Mouse (Mus musculus) ovary, adult 18-20 months (tissue): Measurements from ENCODE around the gene Mef2c.

ENCODE experiments used
- DNase-seq: peaks from one replicate; pipeline ENCODE4 v3.0.0; 2022; ENCODE audit warnings: low spot score, mixed read lengths

Gene Mef2c

DNA sequence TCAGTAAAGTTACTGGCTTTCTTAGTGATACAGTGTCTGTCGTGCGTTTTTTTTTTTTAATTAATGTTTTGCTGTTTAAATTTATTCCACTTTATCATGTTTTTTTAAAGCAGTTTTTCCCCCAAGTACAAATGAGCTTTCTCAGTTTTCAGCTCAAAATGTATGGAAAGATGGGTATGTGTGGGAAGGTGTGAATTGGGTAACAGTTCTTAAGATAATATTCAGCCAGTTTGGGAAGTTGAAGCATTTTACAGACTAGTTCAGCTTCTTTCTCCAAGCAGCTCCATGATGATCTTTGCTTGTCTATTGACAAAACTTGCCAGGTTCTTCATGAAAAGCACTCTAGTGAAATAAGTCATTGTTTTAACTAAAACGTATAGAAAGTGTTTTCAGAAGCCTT lies 163.2 kb downstream of the Mef2c start:
- DNase-seq: no peak

DNA sequence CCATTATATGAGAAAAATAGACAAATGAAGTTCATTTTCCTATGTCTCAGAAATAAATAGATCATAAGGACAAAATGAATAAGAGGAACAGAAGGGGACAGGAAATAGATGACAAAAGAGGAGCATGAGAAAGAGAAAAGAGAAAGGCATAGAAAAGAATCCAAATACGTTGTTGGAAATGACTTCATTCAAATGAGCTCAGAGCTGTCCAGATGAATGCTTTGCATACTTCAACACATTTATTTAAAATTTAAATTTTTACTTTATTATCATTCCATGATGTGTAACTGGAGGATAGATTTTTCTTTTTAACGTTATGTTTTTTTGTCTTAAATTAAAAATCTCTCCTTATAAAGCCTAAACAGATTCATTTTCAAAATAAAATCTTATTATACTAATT lies 203.8 kb downstream of the Mef2c start:
- DNase-seq: no peak

DNA sequence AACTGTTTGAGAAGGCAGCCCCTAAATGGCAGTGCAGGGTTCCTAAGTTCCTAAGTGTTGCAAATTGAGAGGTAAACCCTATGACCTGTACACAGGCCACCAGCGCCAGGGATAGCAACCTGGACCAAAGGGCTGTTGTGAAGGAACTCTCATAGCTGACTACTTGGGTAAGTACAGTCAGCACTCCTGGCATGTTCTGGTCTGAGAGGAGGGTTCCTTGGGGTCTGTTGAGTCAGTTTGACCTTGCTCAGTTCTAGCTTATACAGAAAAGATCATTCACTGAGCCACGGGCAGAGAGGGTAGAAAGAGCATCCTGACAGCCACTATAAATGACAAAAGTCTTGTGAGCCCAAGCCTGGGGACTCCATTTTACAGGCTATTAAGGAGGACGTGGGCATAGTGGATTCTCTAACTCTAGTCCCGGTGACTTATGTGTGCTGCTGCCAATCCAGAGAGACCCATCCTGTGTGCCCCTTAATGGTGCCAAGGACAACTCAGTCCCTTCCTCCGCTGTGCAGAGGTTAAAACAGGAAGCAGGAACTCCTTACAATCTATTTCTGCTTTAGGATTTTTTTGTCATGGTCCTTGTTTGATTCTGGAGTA lies 209.0 kb downstream of the Mef2c start:
- no peak for DNase-seq

DNA sequence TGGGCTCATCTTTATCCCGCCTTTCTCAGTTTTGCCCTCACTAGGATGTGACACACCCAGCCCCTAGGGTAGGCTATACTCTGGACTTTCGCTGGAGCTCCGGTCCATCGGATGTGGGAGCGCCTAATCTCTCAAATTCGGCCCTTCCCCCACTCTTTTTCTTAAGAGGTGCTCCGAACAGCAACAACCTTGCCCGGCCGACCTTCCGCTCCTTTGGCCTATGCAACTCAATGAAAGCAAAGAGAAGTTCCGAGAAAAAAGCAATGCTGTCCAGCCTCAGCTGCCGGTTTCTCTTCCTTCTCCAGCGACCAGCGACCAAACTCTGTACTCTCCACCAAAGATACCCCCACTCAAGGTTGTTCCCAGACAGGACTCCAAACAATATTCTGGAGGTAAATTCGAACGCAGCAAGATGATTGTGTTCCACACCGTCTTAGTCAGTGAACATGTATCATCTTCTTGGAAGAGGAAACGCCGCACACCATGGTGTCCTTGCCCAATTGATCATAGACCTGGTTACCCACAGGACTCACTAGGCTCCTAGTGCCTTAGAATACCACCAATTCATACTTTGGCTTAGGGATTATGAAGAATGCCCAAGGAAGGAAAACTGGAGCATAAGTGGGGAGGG lies 209.9 kb downstream of the Mef2c start:
- no peak for DNase-seq

DNA sequence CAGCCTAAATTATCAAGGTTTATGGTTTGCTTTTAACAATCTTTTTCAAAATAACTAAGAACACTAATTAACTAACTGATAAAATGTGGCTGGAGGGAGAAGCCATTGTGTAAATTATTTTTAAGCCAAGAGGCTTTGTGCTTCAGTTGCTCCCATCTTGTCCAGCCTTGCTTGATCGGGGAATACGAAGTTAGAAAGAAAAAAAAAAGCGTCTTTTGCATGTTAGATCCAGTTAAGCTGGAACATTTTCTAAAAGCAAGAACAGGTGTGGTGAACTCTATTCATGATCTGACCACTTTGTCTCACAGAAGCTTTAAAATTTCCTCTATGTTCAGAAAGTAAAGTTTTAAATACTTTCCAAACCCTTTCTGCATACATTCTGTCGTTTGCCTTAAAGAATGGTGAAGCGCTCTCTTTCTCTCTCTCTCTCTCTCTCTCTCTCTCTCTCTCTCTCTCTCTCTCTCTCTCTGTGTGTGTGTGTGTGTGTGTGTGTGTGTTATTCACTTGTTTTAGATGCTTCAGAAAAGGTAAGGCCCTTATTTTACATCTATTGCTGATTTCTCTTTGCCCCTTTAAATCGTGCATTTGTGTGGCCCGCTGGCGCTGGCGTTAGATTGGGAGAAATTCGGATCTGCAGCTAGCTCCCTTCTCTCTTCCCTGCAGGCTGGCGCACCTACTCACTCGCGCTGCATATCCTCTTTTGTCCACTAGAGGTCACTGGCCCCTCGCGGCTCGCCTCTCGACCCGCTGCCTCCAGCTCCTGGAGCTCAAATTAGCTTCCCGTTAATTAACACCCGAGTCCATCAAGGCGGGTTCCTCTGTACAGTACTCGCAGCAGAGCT lies 210.9 kb downstream of the Mef2c start:
- peak; percentile 39 for DNase-seq

DNA sequence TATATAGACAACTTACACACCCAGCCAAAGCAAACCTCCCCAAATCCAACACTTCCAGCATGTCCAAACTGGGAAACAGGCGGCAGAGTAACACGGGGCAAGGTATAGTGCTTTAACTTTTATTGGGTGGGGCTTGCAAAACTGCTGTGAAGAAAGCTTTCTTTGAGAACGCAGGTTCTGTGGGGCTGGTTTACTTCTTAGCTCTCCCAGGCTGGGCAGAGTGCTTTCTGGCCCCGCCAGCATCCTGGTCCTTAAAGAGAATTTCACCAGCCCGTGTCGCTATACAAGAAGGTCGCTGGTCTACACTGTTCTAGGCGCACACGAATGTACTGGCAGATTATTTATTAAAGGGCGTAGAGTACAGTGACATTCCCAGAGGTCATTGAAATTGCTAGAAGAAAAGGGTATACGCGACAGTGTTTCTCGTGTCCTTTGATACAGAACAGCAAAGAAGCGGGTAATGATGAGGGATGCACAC lies 211.5 kb downstream of the Mef2c start:
- DNase-seq: no peak

DNA sequence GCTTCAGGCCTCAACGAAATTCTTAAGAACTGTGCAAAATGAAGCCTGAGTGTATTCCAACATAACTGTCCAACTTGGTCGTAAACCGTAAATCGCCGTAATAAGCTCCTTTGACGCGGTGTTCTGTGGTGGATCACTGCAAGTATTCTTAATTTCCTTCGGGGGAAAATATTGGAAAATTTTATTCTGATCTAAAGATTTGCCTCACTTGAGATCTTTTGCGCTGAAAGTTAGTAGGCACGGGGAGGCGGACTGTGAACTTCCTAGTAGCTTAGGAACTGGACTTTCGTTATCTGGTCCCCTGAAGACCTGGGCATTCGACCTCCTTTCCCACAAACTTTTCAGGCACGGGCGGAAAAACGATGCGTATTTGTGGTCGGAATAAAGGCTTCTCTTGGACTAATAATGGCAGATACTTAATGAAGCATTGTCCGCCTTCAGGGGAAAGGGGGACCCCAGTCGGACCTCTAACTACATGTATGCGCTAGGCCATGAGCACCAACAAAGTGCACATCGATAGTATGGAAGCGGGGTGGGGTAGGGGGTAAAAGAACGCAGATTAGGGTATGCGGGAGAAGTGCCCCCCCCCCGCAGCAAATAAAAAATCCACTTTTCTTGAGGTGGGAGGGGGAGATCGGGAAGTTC lies 212.3 kb downstream of the Mef2c start:
- DNase-seq: no peak
